Mouse (Mus musculus): ENCODE results near the gene Ostf1. TPM values are rescaled to one million over a fixed set of nuclear protein-coding genes. Genes with fewer than 3 reads are reported as not detected.

Gene Ostf1
- polyA plus RNA-seq, 1 experiment from 2014 or later, result 85.8 TPM

DNA sequence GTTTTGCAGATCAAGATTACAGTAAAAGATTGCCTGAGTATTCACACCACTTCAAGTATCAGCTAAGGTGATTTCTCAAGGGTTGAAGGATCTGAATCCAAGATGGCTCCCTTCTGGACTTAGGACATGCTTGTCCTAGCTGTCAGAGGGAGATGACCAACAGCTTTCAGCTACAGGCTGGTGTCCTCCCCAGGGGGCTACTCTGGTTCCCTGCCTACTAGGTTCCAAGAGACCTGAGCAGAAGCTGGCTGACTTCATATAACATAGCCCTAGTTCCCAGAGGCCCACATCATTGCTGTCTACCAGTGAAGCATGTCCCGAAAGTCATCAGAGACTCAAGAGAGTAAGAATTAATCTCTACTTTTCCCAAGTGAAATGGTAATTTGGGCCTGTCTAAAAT lies 62.1 kb downstream of the Ostf1 start:
- no peak overlapping the region for H3K9ac ChIP-seq (ENCODE audit: low read length)
- 84% methylated on average over 1 of the region's 1 CpGs for whole genome bisulfite sequencing
- no peak for ATAC-seq (ENCODE audit: insufficient number of reproducible peaks, insufficient read depth, low FRiP score, low read depth)

DNA sequence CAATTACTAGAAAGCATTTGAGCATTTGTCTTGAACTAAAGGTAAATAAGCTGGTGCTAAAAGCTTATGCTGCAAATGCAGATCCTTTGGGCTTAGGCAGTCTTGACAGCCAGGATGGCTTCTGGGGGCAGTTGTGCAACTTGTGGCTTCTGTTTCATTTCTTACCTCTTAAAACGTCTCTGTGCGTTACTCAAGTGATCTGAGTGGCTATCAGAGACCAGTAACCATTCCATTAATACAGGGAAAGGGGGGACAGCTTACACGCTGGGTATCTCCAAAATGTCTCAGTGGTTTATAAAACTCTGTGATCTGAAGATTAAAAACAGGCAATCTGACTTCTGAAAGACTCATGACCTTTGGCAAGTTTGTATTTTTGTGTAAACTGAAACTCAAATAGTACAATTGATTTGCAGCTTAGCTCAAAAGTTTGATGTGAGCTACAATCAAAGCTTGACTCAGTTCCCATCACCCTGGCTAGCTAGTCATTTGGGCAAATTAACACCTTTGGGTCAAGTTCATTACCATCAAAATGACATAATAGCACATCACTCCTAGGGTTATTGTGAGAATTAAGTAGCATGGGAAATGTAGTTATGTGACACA lies 62.7 kb downstream of the Ostf1 start:
- H3K27me3 ChIP-seq (ENCODE audit: control insufficient read depth, insufficient read depth, low read length), result no peaks in the 10 kb centered on the region
- H3K4me3 ChIP-seq (ENCODE audit: control insufficient read depth in 1 of 2, insufficient read depth in 1 of 2, low read depth in 1 of 2, low read length in 2 of 2), result no peak overlapping the region
- no peaks in the 10 kb centered on the region for H3K9me3 ChIP-seq (ENCODE audit: control insufficient read depth, low read length)
- ATAC-seq (ENCODE audit: insufficient number of reproducible peaks, insufficient read depth, low FRiP score, low read depth), result no peak
- H3K36me3 ChIP-seq (ENCODE audit: control insufficient read depth, insufficient read depth, low read length), result no peaks in the 10 kb centered on the region
- H3K4me2 ChIP-seq (ENCODE audit: low read length), result no peak overlapping the region
- H3K4me1 ChIP-seq (ENCODE audit: control insufficient read depth in 2 of 2, insufficient read depth in 2 of 2, low read length in 2 of 2), result peaks cover 0 to 4% of the 10 kb centered on the region in 2 experiments; a peak in 1 of 4 replicates
- no peak overlapping the region for H3K9ac ChIP-seq (ENCODE audit: low read length)
- 79% methylated on average over 3 of the region's 3 CpGs for WGBS
- no peak overlapping the region for H3K27ac ChIP-seq (replicated peaks in 1 of 2; ENCODE audit: control insufficient read depth in 1 of 2, insufficient read depth in 1 of 2, low read depth in 2 of 2, low read length in 2 of 2)

More for the DNA sequence above, 62.1 kb downstream of the Ostf1 start:
- Histone ChIP-seq H3K4me3 (ENCODE audit: control insufficient read depth in 1 of 2, insufficient read depth in 1 of 2, low read depth in 1 of 2, low read length in 2 of 2) (no peak overlapping the region), H3K27ac (replicated peaks in 1 of 2; ENCODE audit: control insufficient read depth in 1 of 2, insufficient read depth in 1 of 2, low read depth in 2 of 2, low read length in 2 of 2) (no peak overlapping the region), H3K36me3 (ENCODE audit: control insufficient read depth, insufficient read depth, low read length) (no peaks in the 10 kb centered on the region), H3K9me3 (ENCODE audit: control insufficient read depth, low read length) (no peaks in the 10 kb centered on the region), H3K4me1 (ENCODE audit: control insufficient read depth in 2 of 2, insufficient read depth in 2 of 2, low read length in 2 of 2) (no peaks in the 10 kb centered on the region), H3K27me3 (ENCODE audit: control insufficient read depth, insufficient read depth, low read length) (no peaks in the 10 kb centered on the region), H3K4me2 (ENCODE audit: low read length) (no peak overlapping the region)

DNA sequence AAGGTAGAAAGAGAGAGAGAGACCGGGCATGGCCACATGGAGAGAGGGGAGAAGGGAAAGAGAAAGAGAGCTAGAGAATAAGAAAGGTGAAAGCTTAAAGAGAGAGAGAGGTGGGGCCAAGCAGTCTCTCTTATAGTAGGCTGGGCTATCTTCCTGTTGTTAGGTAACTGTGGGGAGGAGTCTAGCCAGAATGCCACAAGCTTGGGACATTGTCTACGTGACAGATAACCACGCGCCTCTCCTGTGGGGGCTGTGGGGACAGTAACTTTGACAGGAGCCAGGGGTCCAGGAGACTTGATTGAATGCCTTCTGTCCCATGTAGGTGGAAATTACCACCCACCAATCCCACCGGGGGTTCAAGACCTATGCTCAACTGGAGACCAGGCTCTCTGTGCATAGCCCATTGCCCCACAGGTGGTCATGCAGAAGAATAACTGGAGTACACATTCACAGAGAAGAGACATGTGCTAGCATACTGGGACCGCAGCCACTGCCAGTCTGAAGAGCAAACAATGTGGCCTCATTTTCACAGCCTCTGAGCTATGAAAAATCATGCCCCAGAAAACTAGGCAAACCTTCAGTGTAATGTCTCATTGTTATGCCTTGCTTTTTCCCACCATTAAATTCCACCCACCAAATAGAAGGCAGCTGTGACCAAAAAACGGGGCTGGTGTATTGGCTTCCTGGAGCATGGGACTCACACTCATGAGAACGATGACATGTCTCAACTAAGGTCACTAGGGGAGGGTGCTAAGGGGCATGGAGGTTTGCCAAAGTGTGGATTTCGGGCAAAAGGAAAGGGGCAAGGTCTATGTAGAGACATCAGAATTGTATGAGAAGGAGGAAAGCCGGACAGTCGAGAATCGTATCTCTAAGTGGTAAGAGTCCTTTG lies 63.4 kb downstream of the Ostf1 start:
- Histone ChIP-seq H3K4me3 (ENCODE audit: control insufficient read depth in 1 of 2, insufficient read depth in 1 of 2, low read depth in 1 of 2, low read length in 2 of 2) (no peak overlapping the region), H3K9me3 (ENCODE audit: control insufficient read depth, low read length) (no peaks in the 10 kb centered on the region), H3K27ac (replicated peaks in 1 of 2; ENCODE audit: control insufficient read depth in 1 of 2, insufficient read depth in 1 of 2, low read depth in 2 of 2, low read length in 2 of 2) (no peak overlapping the region), H3K27me3 (ENCODE audit: control insufficient read depth, insufficient read depth, low read length) (no peaks in the 10 kb centered on the region), H3K4me2 (ENCODE audit: low read length) (no peak overlapping the region), H3K4me1 (ENCODE audit: control insufficient read depth in 2 of 2, insufficient read depth in 2 of 2, low read length in 2 of 2) (peaks cover 0 to 4% of the 10 kb centered on the region in 2 experiments; a peak in 1 of 4 replicates), H3K36me3 (ENCODE audit: control insufficient read depth, insufficient read depth, low read length) (no peaks in the 10 kb centered on the region), H3K9ac (ENCODE audit: low read length) (no peak overlapping the region)
- no peak for ATAC-seq (ENCODE audit: insufficient number of reproducible peaks, insufficient read depth, low FRiP score, low read depth)
- WGBS, result 83% methylated on average over 12 of the region's 12 CpGs

DNA sequence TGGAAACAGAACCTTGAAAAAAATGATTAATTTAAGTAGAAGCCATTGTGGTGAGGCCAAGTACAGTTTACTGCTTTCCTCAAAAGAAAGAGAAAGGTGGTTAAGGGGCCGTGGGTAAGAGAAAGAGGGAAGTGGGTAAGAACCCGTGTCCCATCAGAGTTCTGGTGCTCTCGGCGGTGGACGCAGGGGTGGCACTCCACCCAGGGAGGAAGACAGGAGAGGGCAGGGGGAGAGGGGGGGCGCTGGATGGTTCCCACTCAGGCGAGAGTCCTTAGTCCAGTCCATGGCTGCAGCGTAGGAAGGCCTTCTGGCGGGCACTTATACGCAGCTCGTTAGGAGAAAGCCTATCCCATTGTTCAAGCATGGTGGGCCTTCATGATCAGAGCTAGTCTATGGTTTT lies 64.1 kb downstream of the Ostf1 start:
- WGBS, result 80% methylated on average over 11 of the region's 11 CpGs
- Histone ChIP-seq H3K9me3 (ENCODE audit: control insufficient read depth, low read length) (no peaks in the 10 kb centered on the region), H3K4me1 (ENCODE audit: control insufficient read depth in 2 of 2, insufficient read depth in 2 of 2, low read length in 2 of 2) (peaks cover 0 to 4% of the 10 kb centered on the region in 2 experiments; a peak in 1 of 4 replicates), H3K4me3 (ENCODE audit: control insufficient read depth in 1 of 2, insufficient read depth in 1 of 2, low read depth in 1 of 2, low read length in 2 of 2) (no peak overlapping the region), H3K27me3 (ENCODE audit: control insufficient read depth, insufficient read depth, low read length) (no peaks in the 10 kb centered on the region), H3K9ac (ENCODE audit: low read length) (no peak overlapping the region), H3K4me2 (ENCODE audit: low read length) (no peak overlapping the region), H3K27ac (replicated peaks in 1 of 2; ENCODE audit: control insufficient read depth in 1 of 2, insufficient read depth in 1 of 2, low read depth in 2 of 2, low read length in 2 of 2) (no peak overlapping the region), H3K36me3 (ENCODE audit: control insufficient read depth, insufficient read depth, low read length) (no peaks in the 10 kb centered on the region)
- no peak for ATAC-seq (ENCODE audit: insufficient number of reproducible peaks, insufficient read depth, low FRiP score, low read depth)

DNA sequence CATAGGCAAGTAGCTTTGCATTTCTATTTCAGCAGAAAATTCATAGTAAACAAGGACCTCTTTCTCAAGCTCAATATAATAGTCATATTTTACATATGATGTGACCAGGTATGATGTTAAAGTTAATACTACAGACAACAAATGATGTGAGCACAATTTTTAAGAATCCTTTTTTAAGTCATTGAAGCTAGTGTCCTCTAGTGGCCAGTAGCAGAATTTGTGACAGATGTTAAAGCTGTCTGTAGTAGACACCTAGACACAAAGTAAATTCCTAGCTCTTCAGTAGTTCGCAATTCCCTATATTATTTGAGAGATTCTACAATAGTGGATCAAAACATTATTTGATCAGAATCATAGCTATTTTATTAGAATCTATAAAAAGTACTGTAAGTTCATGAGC lies 73.9 kb downstream of the Ostf1 start:
- Histone ChIP-seq H3K9ac (ENCODE audit: low read length) (no peak overlapping the region), H3K9me3 (ENCODE audit: control insufficient read depth, low read length) (no peaks in the 10 kb centered on the region), H3K36me3 (ENCODE audit: control insufficient read depth, insufficient read depth, low read length) (no peaks in the 10 kb centered on the region), H3K4me3 (ENCODE audit: control insufficient read depth in 1 of 2, insufficient read depth in 1 of 2, low read depth in 1 of 2, low read length in 2 of 2) (no peak overlapping the region), H3K4me2 (ENCODE audit: low read length) (no peak overlapping the region), H3K4me1 (ENCODE audit: control insufficient read depth in 2 of 2, insufficient read depth in 2 of 2, low read length in 2 of 2) (no peaks in the 10 kb centered on the region), H3K27ac (replicated peaks in 1 of 2; ENCODE audit: control insufficient read depth in 1 of 2, insufficient read depth in 1 of 2, low read depth in 2 of 2, low read length in 2 of 2) (no peak overlapping the region), H3K27me3 (ENCODE audit: control insufficient read depth, insufficient read depth, low read length) (no peaks in the 10 kb centered on the region)
- WGBS, result 61% methylated on average over 1 of the region's 1 CpGs
- ATAC-seq (ENCODE audit: insufficient number of reproducible peaks, insufficient read depth, low FRiP score, low read depth), result no peak

DNA sequence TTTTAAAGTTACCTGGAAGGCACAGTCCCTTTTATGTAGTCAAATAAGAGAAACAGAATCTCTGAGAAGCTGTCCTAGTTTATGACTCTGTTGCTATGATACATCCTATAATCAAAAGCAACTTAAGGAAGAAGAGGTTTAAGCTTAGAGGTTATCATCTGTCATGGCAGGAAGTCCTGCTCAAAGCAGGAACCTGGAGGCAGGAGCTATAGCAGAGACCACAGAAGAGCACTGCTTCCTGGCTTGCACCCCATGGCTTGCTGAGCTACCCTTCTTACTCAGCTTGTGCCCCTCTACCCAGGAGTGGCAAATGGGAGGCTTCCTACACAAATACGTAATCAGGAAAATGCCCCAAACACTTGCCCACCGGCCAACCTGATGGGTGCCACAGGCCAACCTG lies 76.0 kb downstream of the Ostf1 start:
- Histone ChIP-seq H3K27ac (replicated peaks in 1 of 2; ENCODE audit: control insufficient read depth in 1 of 2, insufficient read depth in 1 of 2, low read depth in 2 of 2, low read length in 2 of 2) (no peak overlapping the region), H3K9me3 (ENCODE audit: control insufficient read depth, low read length) (no peaks in the 10 kb centered on the region), H3K27me3 (ENCODE audit: control insufficient read depth, insufficient read depth, low read length) (no peaks in the 10 kb centered on the region), H3K9ac (ENCODE audit: low read length) (no peak overlapping the region), H3K4me1 (ENCODE audit: control insufficient read depth in 2 of 2, insufficient read depth in 2 of 2, low read length in 2 of 2) (no peaks in the 10 kb centered on the region), H3K4me2 (ENCODE audit: low read length) (no peak overlapping the region), H3K36me3 (ENCODE audit: control insufficient read depth, insufficient read depth, low read length) (no peaks in the 10 kb centered on the region), H3K4me3 (ENCODE audit: control insufficient read depth in 1 of 2, insufficient read depth in 1 of 2, low read depth in 1 of 2, low read length in 2 of 2) (no peak overlapping the region)
- 86% methylated on average over 2 of the region's 2 CpGs for WGBS
- no peak for ATAC-seq (ENCODE audit: insufficient number of reproducible peaks, insufficient read depth, low FRiP score, low read depth)

DNA sequence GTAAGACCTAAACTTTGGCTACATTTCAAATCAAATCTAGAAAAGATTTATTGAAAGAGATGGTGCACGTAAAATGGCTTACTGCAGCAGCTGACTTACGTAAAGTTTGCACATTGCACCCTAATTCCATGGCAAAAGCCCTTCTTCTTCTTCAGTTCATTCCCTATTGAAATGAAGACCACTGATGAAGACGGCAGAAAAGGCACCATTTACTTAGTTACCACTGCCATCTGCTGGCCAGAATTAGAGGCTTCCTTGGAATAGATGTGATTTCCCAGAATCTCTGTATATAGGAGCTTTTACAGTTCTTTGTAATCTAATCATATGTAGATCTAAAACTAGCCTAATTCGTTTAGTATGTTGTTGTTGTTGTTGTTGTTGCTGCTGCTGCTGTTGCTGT lies 83.0 kb downstream of the Ostf1 start:
- Histone ChIP-seq H3K9me3 (ENCODE audit: control insufficient read depth, low read length) (no peaks in the 10 kb centered on the region), H3K27ac (replicated peaks in 1 of 2; ENCODE audit: control insufficient read depth in 1 of 2, insufficient read depth in 1 of 2, low read depth in 2 of 2, low read length in 2 of 2) (no peak overlapping the region), H3K4me1 (ENCODE audit: control insufficient read depth in 2 of 2, insufficient read depth in 2 of 2, low read length in 2 of 2) (no peaks in the 10 kb centered on the region), H3K9ac (ENCODE audit: low read length) (no peak overlapping the region), H3K27me3 (ENCODE audit: control insufficient read depth, insufficient read depth, low read length) (no peaks in the 10 kb centered on the region), H3K4me3 (ENCODE audit: control insufficient read depth in 1 of 2, insufficient read depth in 1 of 2, low read depth in 1 of 2, low read length in 2 of 2) (no peak overlapping the region), H3K4me2 (ENCODE audit: low read length) (no peak overlapping the region), H3K36me3 (ENCODE audit: control insufficient read depth, insufficient read depth, low read length) (no peaks in the 10 kb centered on the region)
- WGBS, result 11% methylated on average over 4 of the region's 4 CpGs
- ATAC-seq (ENCODE audit: insufficient number of reproducible peaks, insufficient read depth, low FRiP score, low read depth), result no peak
